Mouse (Mus musculus) retina, postnatal 7 days (tissue): Measurements from ENCODE around the gene Rbms1.

Experiments used
- DNase-seq: peaks from one replicate; pipeline ENCODE4 v3.0.0-alpha.2; 2012; ENCODE audit warnings: low read depth, low spot score

Gene Rbms1

DNA sequence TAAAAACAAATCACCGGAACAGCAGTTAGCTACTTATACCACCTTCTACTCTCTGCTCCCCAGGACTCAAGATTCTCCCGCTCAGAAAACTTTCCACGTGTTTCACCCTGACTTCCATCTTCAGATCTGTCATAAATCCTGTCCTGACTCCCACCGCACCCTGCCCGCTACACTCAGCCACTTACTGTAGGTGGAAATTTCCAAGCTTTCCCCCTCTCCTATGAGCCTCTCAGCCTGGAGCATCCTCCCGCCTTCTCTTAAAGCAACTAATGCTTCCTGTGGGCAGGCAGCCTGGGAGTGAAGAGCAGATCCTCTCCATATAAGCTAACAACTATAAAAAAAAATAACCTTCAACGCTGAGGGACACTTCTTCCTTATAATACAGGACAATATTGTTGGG is 44.6 kb downstream of the Rbms1 start:
- DNase-seq, result no peak

DNA sequence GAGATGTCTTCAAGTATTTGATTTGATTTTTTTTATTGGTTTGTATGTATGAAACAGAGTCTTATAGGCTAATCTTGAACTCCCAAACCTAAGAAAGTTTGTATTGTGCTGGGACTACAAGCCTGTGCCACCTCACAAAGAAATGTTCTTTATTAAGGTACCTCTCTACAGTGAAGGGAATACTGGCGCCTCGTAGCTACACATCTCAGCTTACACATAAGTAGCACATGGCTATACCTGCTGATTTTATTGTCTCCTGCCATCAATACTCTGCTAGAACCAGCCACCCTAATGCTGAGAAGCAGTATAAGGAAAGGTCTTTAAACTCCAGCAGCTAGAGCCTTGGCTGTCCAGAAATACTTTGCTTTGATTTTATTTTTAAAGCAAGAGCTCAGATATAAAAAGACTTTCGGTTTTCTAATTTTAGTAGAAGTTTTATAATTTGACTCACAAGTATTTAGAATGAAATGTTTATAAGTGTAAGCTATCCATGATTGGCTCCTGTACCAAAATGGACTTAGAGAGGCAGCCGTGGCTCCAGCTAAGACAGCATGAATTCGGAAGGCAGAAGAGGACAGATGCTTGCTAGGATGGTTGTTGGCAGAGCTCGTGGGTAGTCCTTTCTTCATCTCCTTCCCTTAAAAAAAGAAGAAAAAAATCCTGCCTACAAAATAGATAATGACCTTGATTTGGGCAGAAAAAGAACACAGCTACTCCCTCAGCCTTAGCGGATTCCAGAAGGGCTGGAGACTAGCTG is 48.3 kb downstream of the Rbms1 start:
- DNase-seq, result no peak

DNA sequence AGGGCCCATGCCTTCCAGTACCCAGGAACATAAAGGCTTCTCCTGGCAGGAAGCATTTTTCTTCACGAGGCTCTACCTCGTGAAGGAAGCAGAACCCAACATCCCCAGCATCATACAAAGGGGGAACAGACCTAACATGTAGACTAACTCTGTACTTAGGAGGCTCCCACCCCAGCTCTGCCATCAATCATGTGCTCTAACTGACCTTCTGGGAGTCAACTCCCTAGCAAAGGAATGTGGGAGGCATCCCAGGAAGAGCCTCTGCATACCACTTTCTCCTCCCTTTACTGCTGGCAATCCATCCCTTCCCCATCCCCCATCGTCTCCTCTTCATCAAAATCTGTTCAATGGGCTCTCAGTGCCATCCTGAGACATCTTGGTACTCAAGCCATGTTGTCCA is 49.7 kb downstream of the Rbms1 start:
- DNase-seq, result no peak

DNA sequence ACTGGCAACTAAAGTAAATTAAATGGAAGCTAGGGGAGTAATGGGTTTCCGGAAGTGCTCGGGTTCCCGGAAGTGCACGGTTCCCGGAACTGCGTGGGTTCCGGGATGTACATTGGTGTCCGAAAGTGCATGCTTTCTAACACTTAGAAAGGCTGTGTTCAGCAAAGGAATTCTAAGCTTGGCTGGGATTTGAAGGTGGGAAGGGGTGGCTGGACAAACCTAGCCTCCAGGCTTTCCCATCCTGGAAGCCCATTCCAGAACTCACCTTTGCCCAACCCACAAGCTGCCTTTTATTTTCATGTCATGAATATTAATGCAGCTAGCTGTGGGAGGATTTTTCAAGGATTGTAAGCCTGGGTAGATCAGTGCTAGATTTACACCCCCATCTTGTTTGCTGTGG is 51.3 kb downstream of the Rbms1 start:
- DNase-seq, result no peak

DNA sequence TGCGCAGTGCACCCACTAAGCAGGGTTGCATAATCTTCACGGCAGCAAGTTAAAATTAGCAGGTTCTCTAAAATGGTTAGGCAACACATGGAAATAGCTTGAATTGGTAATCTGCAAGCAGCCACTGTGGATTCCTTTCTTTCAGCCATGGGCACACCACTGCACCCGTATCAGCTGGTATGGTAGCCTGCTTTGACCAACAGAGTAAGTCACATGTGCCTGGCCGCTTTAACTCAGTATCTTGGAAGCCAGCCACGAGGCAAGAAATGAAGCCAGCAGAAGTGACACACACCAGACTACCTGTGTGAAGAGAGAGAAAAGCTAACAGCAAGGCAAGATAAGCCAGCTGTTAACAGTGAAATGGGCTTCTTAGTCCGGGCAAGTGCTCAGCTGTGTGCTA is 52.2 kb downstream of the Rbms1 start:
- no peak for DNase-seq

DNA sequence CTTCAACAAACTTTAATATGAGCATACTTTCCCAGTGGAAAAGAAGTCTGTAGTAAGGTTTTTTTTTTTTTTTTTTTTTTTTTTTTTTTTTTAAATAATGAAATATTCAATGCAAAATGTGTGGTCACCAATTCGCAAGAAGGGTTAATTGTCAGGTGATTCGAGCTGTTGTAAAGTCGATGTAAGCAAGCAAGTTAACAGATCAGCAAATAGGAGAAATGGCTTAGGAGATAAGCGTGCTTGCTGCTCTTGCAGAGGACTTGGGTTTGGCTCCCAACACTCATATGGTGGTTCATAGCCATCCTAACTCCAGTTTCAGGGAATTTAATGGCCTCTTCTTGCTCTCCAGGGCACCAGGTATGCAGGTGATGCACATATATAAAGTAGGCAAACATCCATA is 54.4 kb downstream of the Rbms1 start:
- DNase-seq, result no peak

DNA sequence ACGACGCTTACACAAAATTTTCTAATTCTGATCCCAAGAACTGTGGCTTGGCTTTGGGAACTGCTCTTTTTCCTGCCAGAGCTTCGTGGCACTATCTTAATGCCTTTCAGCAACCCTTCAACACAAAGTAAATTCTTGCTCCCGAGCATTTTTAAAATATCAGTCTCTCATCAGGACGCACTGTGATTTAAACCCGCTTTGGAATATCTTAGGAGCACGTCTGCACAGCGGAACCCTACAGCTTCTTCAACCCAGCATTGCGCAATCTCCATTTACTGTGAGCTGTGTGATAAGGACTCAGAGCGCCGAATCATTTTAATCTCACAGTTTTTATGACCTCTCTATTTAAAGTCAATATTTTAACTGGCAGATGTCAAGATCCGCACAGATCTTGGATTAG is 54.9 kb downstream of the Rbms1 start:
- DNase-seq, result no peak

DNA sequence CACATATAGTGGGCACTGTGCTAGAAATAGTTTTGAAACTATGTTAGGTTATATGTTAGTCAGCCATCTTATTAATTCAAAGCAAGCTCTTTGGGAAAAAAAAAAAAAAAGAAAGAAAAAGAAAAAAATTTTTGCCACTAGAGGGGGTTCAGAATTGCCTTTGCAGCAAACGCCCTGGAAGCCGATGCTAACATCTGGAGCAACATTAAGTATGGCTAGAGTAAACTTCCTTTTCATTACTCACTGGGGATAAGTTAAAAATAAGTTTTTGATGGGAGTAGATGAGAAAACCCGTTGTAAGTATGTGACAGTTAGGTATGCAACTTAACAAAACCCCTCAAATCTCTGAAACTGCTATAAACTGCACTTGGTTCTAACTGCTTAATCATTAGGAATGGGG is 57.7 kb downstream of the Rbms1 start:
- no peak for DNase-seq

DNA sequence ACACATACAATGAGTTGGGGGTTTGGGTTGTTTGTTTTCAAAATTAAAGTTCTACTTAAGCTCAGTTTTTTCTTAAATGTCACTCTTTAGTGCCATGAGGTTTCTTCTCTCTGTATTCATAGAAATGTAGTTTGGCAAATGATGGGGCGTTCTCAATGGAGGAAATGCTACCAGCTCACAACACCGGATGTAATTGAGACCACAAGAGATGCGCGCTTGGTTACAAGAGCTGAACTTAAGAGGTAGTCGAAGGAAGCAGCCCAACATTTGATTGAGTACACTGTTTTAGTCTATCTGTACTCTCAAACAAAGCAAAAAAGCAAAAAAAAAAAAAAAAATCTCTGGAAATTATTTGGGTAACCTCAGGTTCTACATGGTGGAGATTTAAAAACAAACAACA is 58.9 kb downstream of the Rbms1 start:
- DNase-seq, result no peak

DNA sequence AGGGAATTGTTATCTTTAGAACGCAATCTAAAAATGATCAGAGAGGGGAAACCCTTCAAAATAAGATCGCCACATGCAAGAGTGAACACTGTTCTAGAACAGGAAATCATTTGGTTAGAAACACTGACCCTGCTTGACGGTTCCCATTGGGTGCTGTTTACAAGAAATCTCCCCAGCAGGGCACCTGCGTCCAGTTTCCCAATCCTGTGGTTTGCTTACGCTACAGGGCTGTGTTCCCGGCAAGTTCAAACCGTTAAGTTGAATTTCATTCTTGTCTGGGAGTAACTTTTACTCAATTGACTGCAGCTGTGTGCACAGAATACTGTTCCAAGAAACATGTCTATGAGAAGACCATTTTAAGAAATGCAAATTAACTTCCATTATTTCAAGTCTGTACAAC is 59.5 kb downstream of the Rbms1 start:
- no peak for DNase-seq

DNA sequence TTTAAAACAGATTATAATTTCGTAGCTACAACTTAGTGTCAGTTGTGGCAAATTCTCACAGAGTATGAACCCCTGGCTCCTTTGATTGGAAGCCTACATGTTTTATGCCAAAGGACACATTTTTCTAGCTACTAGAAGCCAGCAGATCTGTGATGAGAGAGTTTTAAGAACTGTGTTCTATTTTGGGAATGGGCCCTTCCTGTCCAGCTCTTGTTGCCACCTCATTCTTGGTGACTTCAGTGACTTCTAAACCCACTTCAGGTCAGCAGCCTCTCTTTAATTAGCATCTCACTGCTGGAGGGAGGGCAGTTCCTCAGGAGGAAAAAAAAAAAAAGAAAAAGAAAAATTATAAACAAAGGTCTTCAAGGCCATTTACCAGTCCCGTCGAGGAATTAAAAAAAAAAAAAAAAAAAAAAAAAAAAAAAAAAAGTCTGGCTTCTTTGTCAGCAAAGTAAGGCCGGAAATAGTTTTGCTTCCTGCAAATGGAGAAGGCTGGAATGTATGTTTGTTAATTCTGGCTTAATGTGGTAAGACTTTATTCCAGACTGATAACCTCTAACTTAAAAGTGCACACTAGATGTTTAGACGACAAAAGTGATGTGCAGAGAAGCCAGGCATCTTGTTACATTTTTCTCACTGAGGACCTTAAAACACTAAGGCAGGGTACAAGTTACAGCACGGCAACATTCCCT is 60.4 kb downstream of the Rbms1 start:
- DNase-seq, result no peak

DNA sequence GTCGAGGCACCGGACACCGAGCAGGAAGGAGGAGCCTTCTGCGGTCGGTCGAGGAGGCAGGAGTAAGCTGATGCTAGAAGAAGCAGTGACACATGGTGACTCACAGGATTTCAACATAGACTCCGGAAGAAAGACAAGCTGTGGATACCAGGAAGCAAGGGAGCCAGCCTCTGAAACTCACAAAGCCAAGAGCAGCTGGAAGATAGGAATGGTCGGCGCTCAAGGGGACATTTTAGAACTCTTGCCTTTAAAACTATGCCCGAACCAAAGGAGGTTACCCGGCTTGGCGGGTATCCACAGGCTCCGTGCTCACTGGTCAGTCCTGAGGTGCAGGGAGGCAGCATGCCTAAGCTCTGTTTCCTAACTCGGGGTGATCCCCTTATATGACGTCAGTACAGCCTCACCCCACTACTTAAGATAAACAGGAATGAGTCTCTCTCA is 61.5 kb downstream of the Rbms1 start:
- DNase-seq, result no peak

DNA sequence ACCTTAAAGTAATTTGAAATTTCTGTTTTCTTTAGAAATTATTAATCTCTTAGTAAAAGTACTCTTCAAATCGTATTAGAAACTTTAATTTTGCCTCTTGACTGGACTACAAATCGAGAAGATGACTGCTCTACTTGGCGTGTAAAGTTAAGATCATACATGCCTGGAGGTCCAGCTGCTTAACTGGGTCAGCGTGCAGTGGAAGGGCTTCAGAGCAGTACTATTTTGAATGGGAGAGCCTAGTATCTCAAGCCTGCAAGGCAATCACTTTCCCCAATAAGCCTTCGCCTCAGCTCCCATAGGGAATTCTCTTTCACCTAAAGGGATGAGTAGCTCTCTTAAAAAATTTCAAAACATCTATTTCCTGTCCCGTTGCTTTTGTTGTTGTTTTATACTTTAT is 62.0 kb downstream of the Rbms1 start:
- no peak for DNase-seq

DNA sequence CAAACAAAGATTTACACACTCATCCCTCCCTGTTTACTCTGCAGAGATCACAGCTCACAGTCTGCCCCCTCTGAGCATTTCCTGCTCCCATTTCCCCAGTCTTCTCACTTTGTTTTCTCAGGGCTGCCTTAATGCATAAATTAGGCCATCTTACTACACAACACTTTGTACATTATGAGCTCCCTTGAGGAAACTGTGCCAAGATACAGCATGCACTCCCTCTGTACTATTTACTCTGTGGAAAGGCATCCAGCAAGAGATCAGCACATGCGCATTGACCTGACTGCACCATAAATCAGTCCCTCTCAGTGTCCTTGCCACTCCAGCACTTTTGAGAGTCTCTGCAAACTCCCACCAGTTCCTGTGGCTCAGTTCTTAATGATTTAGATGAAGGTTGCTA is 70.0 kb downstream of the Rbms1 start:
- no peak for DNase-seq

DNA sequence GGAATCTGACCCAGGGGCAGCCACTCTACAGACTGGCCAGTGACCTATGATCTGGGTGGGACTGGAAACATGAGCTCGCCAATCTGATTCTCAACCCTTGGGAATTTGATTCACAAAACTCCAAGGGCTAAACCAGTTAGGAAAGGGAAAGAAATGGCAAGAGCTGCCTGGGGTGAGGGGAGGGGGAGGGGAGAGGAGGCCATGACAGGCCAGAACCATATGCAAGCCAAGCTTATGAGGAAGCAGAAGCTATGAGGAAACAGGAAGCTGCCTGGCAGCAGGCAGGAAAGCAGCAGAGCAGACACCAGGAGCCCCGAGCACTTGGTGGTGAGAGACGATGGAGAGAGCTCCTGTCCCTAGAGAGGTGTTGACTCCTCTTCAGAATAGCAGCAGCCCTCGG is 79.1 kb downstream of the Rbms1 start:
- DNase-seq, result no peak

DNA sequence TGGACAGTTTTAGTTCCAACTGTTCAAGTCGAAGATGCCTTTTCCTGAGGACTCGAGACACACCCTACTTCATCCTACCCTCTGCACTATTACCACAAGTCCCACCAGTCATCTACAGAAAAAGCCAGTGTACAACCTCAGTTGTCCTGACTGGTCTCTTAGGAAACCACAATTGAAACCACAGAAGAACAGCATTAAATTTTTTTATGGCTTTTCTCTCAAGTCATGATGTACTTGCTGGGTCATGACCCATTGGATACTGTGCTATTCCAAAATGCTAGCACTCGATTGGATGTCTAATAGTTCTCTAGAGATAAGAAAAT is 80.0 kb downstream of the Rbms1 start:
- no peak for DNase-seq

DNA sequence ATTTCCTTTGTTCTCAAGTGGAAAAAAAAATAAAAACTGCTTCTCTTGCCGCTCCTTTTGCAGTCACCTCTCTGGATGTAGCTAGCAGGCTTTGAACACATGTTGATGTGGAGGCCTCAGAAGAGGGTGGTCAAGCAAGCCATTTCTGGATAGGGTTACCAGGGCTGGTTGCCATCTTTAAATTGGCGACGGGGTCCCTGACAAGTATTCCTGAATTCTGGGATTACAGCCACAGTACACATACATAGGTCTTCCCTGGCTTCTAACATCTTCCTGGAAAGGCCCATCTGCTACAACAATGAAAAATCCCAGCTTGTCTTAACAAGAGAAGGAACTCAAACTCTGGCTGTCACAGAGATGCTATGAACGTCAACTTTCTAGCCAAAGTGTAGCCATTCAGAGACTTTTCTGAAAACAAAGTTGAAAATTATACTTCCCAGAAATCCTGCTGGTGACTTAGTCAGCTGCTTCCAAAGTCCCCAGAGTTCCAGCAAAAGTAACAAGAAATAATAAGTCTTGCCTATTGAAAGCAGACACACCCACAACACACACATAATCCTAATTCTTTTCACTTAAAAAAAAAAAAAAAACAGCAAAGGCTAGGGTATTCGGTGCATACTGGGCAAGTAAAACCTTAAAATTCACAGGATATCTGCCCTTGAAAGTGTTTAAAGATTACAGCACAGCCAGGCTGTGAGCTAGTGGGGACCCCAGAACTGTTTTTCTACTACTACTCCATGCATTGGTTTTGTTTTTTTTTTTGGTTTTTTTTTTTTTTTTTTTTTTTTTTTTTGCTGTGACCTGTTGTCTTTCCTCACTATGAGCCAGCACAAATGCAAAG is 80.6 kb downstream of the Rbms1 start:
- DNase-seq, result no peak

DNA sequence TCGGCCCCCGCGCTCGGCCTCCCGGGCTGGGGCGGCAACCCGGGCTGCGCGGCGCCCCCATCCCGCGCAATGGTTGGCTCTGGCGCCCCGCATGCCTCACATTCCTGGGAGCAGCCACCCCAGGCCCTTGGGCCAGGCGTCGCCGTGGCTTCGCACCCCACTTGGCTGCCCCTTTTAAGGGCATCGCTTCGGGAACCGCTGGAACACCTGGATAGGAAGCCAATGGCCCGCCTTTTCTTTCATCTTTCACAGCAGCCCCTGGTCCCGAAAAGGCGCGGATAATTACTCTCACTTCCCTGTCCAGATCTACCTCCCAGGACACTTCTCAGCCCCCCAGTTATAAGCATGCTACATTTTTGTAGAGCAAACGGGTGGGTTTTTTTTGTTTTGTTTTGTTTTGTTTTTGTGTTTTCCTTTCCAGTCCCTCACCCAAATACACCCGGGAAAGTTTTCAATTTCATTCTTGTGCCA is 81.4 kb downstream of the Rbms1 start:
- no peak for DNase-seq

DNA sequence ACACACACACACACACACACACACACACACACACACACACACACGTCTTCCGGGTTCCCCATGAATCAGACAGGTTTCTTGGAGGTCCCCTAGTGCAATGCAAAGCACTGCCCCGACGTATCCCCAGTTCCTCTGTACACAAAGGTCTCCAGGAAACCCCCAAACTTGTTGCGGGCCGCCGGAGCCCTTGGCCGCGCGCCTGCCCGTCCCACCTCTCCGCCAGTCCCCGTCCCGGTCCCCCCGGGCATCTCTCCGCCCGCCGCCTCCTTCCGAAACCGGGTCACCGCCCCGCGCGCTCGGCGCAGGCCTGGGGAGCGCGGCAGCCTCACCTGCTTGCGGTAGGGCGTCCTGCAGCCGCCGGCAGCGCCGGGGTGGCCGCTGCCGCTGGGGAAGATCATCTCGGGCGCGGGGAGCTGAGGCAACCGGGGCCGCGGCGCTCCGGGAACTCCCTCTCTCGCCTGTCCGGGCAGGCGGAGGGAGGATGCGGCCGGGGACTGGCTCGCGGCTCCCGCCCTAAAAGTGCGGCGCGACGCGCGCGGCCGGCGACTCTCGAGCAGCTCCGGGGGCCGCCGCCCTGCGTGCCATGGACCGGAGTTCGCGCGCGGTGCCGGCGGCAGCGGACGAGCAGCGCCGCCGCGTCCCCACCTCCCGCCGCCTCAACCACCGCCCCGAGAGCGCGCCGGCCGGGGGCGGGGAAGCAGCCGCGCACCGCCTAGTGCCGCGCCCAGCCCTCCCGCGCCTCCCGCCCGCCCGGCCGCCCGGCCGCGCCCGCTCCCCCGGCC is 82.0 kb downstream of the Rbms1 start:
- peak; percentile 21 for DNase-seq

DNA sequence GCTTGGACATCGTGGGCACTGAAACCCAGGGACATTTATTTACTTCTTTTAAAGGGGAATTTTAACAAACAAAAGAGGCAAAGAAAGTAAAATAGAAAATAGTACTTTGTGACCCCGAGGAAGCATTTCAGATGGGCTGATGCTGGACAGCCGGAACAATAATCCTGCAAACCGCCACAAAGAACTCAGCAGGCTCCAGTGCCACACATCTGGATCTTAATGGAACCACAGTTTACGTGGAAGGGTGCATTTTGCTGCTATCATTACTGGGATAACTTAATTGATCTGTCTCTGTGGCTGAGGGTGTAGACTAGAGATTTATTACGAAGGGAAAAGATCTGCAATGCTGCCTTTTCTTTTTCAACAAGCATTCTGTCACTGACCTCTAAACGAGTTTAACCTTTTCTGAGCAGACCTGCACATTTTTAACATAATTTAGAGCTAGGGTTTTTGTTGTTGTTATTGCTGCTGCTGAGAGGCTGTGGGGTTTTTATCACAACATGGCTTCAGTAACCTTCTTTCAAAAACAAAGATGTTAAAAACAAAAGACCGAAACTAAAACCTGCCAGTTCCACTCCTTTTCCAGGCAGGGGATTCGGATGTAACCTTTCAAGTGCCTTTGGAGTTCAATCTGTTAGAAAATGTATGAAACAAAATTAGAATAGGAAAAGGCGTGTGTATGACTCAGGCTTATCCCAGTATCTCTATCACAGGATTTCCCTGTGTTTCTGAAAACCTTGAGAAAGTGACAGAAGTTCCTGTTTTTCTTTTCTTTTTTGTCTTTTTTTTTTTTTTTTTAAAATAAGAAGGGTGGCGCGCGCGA is 82.8 kb downstream of the Rbms1 start:
- DNase-seq, result no peak
